Mouse (Mus musculus): Measurements from ENCODE around the gene Ppp1r16b.

Gene Ppp1r16b

GRCm38 (mm10) chr2:158692191-158692590, 27.0 kb downstream of the Ppp1r16b start:
- no peak for DNase-seq (ENCODE audit: low spot score in 2 of 2)

- DNase-seq (ENCODE audit: low spot score in 2 of 2): no peak
Observed at GRCm38 (mm10) chr2:158695811-158696210, 30.6 kb downstream of the Ppp1r16b start.

GRCm38 (mm10) chr2:158696451-158696850, 31.3 kb downstream of the Ppp1r16b start:
- no peak for DNase-seq (ENCODE audit: low spot score in 2 of 2)

- no peak for DNase-seq (ENCODE audit: low spot score in 2 of 2)
Observed at GRCm38 (mm10) chr2:158699908-158700307, 34.7 kb downstream of the Ppp1r16b start.

- no peak for DNase-seq (ENCODE audit: low spot score in 2 of 2)
Observed at GRCm38 (mm10) chr2:158700535-158701256, 35.5 kb downstream of the Ppp1r16b start.

GRCm38 (mm10) chr2:158701505-158701904, 36.3 kb downstream of the Ppp1r16b start:
- DNase-seq (ENCODE audit: low spot score in 2 of 2): no peak

- no peak for DNase-seq (ENCODE audit: low spot score in 2 of 2)
Observed at GRCm38 (mm10) chr2:158702176-158702575, 37.0 kb downstream of the Ppp1r16b start.

- no peak for DNase-seq (ENCODE audit: low spot score in 2 of 2)
Observed at GRCm38 (mm10) chr2:158704720-158705119, 39.5 kb downstream of the Ppp1r16b start.

- no peak for DNase-seq (ENCODE audit: low spot score in 2 of 2)
Observed at GRCm38 (mm10) chr2:158705529-158705928, 40.3 kb downstream of the Ppp1r16b start.

GRCm38 (mm10) chr2:158706704-158707408, 41.7 kb downstream of the Ppp1r16b start:
- no peak for DNase-seq (ENCODE audit: low spot score in 2 of 2)

- no peak for DNase-seq (ENCODE audit: low spot score in 2 of 2)
Observed at GRCm38 (mm10) chr2:158708121-158708520, 42.9 kb downstream of the Ppp1r16b start.

- DNase-seq (ENCODE audit: low spot score in 2 of 2): peak; percentile 53 to 79
Observed at GRCm38 (mm10) chr2:158711929-158712751, 46.9 kb downstream of the Ppp1r16b start.

GRCm38 (mm10) chr2:158714826-158715225, 49.6 kb downstream of the Ppp1r16b start:
- peak; percentile 40 to 66 for DNase-seq (ENCODE audit: low spot score in 2 of 2)

GRCm38 (mm10) chr2:158716066-158716465, 50.9 kb downstream of the Ppp1r16b start:
- DNase-seq (ENCODE audit: low spot score in 2 of 2): no peak

GRCm38 (mm10) chr2:158717551-158718418, 52.6 kb downstream of the Ppp1r16b start:
- no peak for DNase-seq (ENCODE audit: low spot score in 2 of 2)

GRCm38 (mm10) chr2:158718816-158719549, 53.8 kb downstream of the Ppp1r16b start:
- DNase-seq (ENCODE audit: low spot score in 2 of 2): no peak

- DNase-seq (ENCODE audit: low spot score in 2 of 2): no peak
Observed at GRCm38 (mm10) chr2:158720715-158721370, 55.6 kb downstream of the Ppp1r16b start.

- no peak for DNase-seq (ENCODE audit: low spot score in 2 of 2)
Observed at GRCm38 (mm10) chr2:158721481-158721880, 56.3 kb downstream of the Ppp1r16b start.

GRCm38 (mm10) chr2:158722135-158722534, 56.9 kb downstream of the Ppp1r16b start:
- DNase-seq (ENCODE audit: low spot score in 2 of 2): no peak

GRCm38 (mm10) chr2:158722991-158723551, 57.9 kb downstream of the Ppp1r16b start:
- peak; percentile 62 to 68 for DNase-seq (ENCODE audit: low spot score in 2 of 2)

All from frontal cortex, postnatal 36 days (tissue).